Mouse (Mus musculus): ENCODE data around the gene Olfr764-ps1. TPM values are rescaled to one million over a fixed set of nuclear protein-coding genes. Genes with fewer than 3 reads are reported as not detected.

The Olfr764-ps1 gene
- total RNA-seq, 2 experiments from 2014 or later = not detected

Other genes starting within 250 kb of the Olfr764-ps1 start
- 1 to 10 TPM; 3.2 TPM for gene Mmp19, start 249.0 kb downstream of the Olfr764-ps1 start, total RNA-seq (2021)
- gene Dnajc14, start 235.8 kb downstream of the Olfr764-ps1 start, total RNA-seq (2021) = 10 to 100 TPM; 23.3 to 24.5 TPM
- gene Tmem198b, start 235.5 kb downstream of the Olfr764-ps1 start, total RNA-seq (2021) = 1 to 10 TPM; 6.4 to 7.4 TPM
- gene Sarnp, start 222.6 kb downstream of the Olfr764-ps1 start, total RNA-seq (2021) = 10 to 100 TPM; 33.3 to 36.3 TPM
- 1 to 10 TPM; 5.8 to 6.3 TPM for gene Ormdl2, start 218.3 kb downstream of the Olfr764-ps1 start, total RNA-seq (2021)
- gene Gdf11, start 148.2 kb downstream of the Olfr764-ps1 start, total RNA-seq (2021) = 1 to 10 TPM; 6.7 to 7.1 TPM
- 100 to 1,000 TPM; 121 to 151 TPM for gene Cd63, start 138.9 kb downstream of the Olfr764-ps1 start, total RNA-seq (2021)
- 1 to 10 TPM; 5.6 to 7.7 TPM for gene Rdh5, start 117.0 kb downstream of the Olfr764-ps1 start, total RNA-seq (2021)
- 100 to 1,000 TPM; 174 to 181 TPM for gene Bloc1s1, start 115.9 kb downstream of the Olfr764-ps1 start, total RNA-seq (2021)
- gene Itga7, start 106.1 kb downstream of the Olfr764-ps1 start, total RNA-seq (2021) = 10 to 100 TPM; 88.7 to 94.7 TPM
- gene Mettl7b, start 78.9 kb downstream of the Olfr764-ps1 start, total RNA-seq (2021) = under 1 TPM in 1 of 2 experiments, not detected in 1; 0.16 TPM
- gene Olfr9, start 50.5 kb downstream of the Olfr764-ps1 start, total RNA-seq (2021) = not detected
- not detected for gene Olfr763, start 29.1 kb downstream of the Olfr764-ps1 start, total RNA-seq (2021)
- not detected for gene Olfr765, start 10.1 kb upstream of the Olfr764-ps1 start, total RNA-seq (2021)
- not detected for gene Olfr766-ps1, start 29.1 kb upstream of the Olfr764-ps1 start, total RNA-seq (2021)
- gene Olfr767, start 43.0 kb upstream of the Olfr764-ps1 start, total RNA-seq (2021) = not detected
- not detected for gene Olfr768, start 59.5 kb upstream of the Olfr764-ps1 start, total RNA-seq (2021)
- gene Olfr769, start 78.0 kb upstream of the Olfr764-ps1 start, total RNA-seq (2021) = not detected
- gene Olfr770, start 99.1 kb upstream of the Olfr764-ps1 start, total RNA-seq (2021) = not detected
- not detected for gene Olfr771, start 124.9 kb upstream of the Olfr764-ps1 start, total RNA-seq (2021)
- gene Olfr772, start 138.0 kb upstream of the Olfr764-ps1 start, total RNA-seq (2021) = not detected
- gene Olfr773, start 147.5 kb upstream of the Olfr764-ps1 start, total RNA-seq (2021) = not detected
- gene Olfr774, start 196.3 kb upstream of the Olfr764-ps1 start, total RNA-seq (2021) = not detected
- gene Olfr775, start 208.5 kb upstream of the Olfr764-ps1 start, total RNA-seq (2021) = not detected
- not detected for gene Olfr776, start 219.2 kb upstream of the Olfr764-ps1 start, total RNA-seq (2021)
- not detected for gene Olfr777, start 231.6 kb upstream of the Olfr764-ps1 start, total RNA-seq (2021)